In genomic region chr3:79956792-79957191, GRCm38 (mm10) we compare ENCODE assay signal across 17 mouse cellular contexts.
DNase-seq lines count a peak whose midpoint lies in the region; ATAC-seq and TF ChIP-seq lines count a peak whose summit lies in the region.
"Had no signal": no experiment of that assay in that cellular context is flagged by ENCODE, and none has a peak within 500 bp of the region (broad histone marks: within the 10 kb centered on the region; RNA-seq: fewer than 3 reads in every experiment).

No protein-coding gene starts in this region.

- H3K27me3 ChIP-seq in heart, embryonic 15.5 days, result no peaks in the 10 kb centered on the region
- H3K27me3 ChIP-seq: embryonic facial prominence, embryonic 12.5 days; hindbrain, embryonic 13.5 days had no signal

- H3K36me3 ChIP-seq in heart, embryonic 15.5 days, result no peaks in the 10 kb centered on the region
- H3K36me3 ChIP-seq: embryonic facial prominence, embryonic 12.5 days; hindbrain, embryonic 13.5 days had no signal

- no peak for TF ChIP-seq CTCF in cortical plate, adult 2 months (IDR thresholded peaks at IDR 0.05; ENCODE audit: extremely low read depth, insufficient read depth, low read length)

- peaks cover 7% of the 10 kb centered on the region for H3K4me1 ChIP-seq in heart, embryonic 15.5 days (replicated peaks)
- H3K4me1 ChIP-seq in cortical plate, adult 2 months (ENCODE audit: control insufficient read depth, insufficient read depth, low read length), result peaks cover 1% of the 10 kb centered on the region; the same call in 1 of the 2 replicates
- H3K4me1 ChIP-seq: embryonic facial prominence, embryonic 12.5 days had no signal

- H3K9ac ChIP-seq in heart, embryonic 15.5 days, result no peak overlapping the region
- H3K9ac ChIP-seq: embryonic facial prominence, embryonic 12.5 days; hindbrain, embryonic 13.5 days had no signal

- H3K4me3 ChIP-seq in heart, embryonic 15.5 days, result no peak overlapping the region
- H3K4me3 ChIP-seq in cortical plate, adult 2 months (ENCODE audit: insufficient read depth, low read length), result no peak overlapping the region
- H3K4me3 ChIP-seq: embryonic facial prominence, embryonic 12.5 days; hindbrain, embryonic 13.5 days had no signal

- TF ChIP-seq POLR2A in cortical plate, adult 2 months (IDR thresholded peaks at IDR 0.05; ENCODE audit: extremely low read depth, insufficient read depth, low read length), result no peak

- H3K4me2 ChIP-seq in heart, embryonic 15.5 days, result no peak overlapping the region
- H3K4me2 ChIP-seq: embryonic facial prominence, embryonic 12.5 days; heart, embryonic 11.5 days; hindbrain, embryonic 13.5 days had no signal

- no peak for DNase-seq in frontal cortex, postnatal 25 days (ENCODE audit: low spot score in 2 of 2)
- no peak for DNase-seq in heart, postnatal 25 days (ENCODE audit: low spot score)
- DNase-seq in 3T3-L1 (ENCODE audit: low read depth, low spot score), result peak; percentile 55
- DNase-seq in kidney, adult 18-20 months, result no peak
- DNase-seq: adrenal gland, adult 2 months; adrenal gland, postnatal 25 days; cerebellum, adult 2 months; gastrocnemius, postnatal 25 days; heart, adult 11 months; kidney, adult 11 months had no signal

- ATAC-seq in frontal cortex, adult (ENCODE audit: low TSS enrichment), result peak; percentile 83
- ATAC-seq in heart, embryonic 15.5 days (replicated peaks; ENCODE audit: insufficient number of reproducible peaks, insufficient read depth, low FRiP score, low read depth), result no peak
- ATAC-seq: hindbrain, postnatal 0 days had no signal

- H3K27ac ChIP-seq in heart, embryonic 15.5 days, result peak overlapping the region; percentile 13
- H3K27ac ChIP-seq in cortical plate, adult 2 months (ENCODE audit: insufficient read depth, low read length), result peak overlapping the region; percentile 65; the same call in 1 of the 2 replicates
- H3K27ac ChIP-seq: embryonic facial prominence, embryonic 12.5 days; hindbrain, embryonic 13.5 days; hindbrain, postnatal 0 days had no signal

- intact Hi-C loops in heart, postnatal 25 days (cut with DNase I), result no loop called here

- H3K9me3 ChIP-seq in heart, embryonic 15.5 days (replicated peaks), result no peaks in the 10 kb centered on the region
- H3K9me3 ChIP-seq: embryonic facial prominence, embryonic 12.5 days; hindbrain, embryonic 13.5 days had no signal
